ENCODE assay signal across 16 mouse cellular contexts in the genomic region with DNA sequence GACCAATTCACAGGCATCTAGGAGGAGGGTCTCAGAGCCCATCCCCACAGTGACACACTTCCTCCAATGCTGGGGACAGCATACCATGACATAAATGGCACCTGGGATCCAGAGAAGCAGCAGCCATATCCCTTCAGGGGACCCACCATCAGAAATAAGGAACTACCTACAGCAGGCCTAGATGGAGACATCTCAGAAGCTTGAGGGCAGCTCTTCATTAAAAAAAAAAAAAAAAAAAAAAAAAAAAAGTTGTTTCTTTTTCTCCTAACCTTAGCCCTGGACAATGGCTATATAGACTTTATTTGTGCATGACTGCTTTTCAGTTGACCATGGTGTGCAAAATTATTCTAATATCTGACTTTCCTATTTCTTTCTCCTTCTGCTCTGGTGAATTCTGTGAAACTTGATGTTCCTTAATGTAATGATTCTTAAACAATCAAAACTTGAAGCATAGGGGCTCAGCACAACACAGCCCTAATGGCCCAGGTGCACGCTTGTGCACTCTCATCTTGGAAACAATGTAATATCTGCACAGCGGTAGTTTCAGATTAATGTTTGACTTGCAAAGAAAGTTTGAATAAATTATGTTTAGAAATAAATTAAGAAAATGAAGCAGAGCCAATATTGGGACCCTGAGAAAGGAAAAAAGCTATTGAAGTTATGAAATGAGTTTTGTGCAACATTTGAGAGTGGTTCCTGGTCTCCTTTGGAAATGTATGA.
"Had no signal": no experiment of that assay in that cellular context is flagged by ENCODE, and none has a peak within 500 bp of the region (broad histone marks: within the 10 kb centered on the region; RNA-seq: fewer than 3 reads in every experiment).

No protein-coding gene starts in this region.

- DNase-seq: layer of hippocampus, postnatal 36 days; liver, embryonic 13.5 days; lung, adult 2 months; lung, postnatal 14 days; lung, postnatal 4 days; retina, postnatal 1 day; right cerebral cortex, postnatal 25 days; spleen, adult 18-20 months; thymus, postnatal 25 days had no signal

- ATAC-seq: intestine, postnatal 0 days; midbrain, embryonic 16.5 days had no signal

- H3K9me3 ChIP-seq: liver, embryonic 13.5 days; midbrain, embryonic 12.5 days; neural tube, embryonic 13.5 days; stomach, embryonic 15.5 days had no signal

- H3K4me3 ChIP-seq: left cerebral cortex, adult 2 months; liver, embryonic 13.5 days; midbrain, embryonic 12.5 days; myocyte; neural tube, embryonic 13.5 days; stomach, embryonic 15.5 days had no signal

- H3K4me1 ChIP-seq: liver, embryonic 13.5 days; midbrain, embryonic 12.5 days; neural tube, embryonic 13.5 days; stomach, embryonic 15.5 days had no signal

- H3K9ac ChIP-seq: liver, embryonic 13.5 days; midbrain, embryonic 12.5 days; neural tube, embryonic 13.5 days; stomach, embryonic 15.5 days had no signal

- H3K27me3 ChIP-seq: midbrain, embryonic 12.5 days; neural tube, embryonic 13.5 days; stomach, embryonic 15.5 days had no signal

- H3K4me2 ChIP-seq: liver, embryonic 13.5 days; midbrain, embryonic 12.5 days; neural tube, embryonic 13.5 days; stomach, embryonic 15.5 days had no signal

- H3K27ac ChIP-seq: left cerebral cortex, adult 2 months; liver, embryonic 13.5 days; midbrain, embryonic 12.5 days; neural tube, embryonic 13.5 days; stomach, embryonic 15.5 days had no signal
